14 mouse cellular contexts compared by ENCODE assay signal in genomic region chr10:128372989-128373748, GRCm38 (mm10). TPM values are rescaled to one million over a fixed set of nuclear protein-coding genes. Genes with fewer than 3 reads are reported as not detected.
DNase-seq lines count a peak whose midpoint lies in the region; ATAC-seq lines count a peak whose summit lies in the region.
"Had no signal": no experiment of that assay in that cellular context is flagged by ENCODE, and none has a peak within 500 bp of the region (broad histone marks: within the 10 kb centered on the region; RNA-seq: fewer than 3 reads in every experiment).

No protein-coding gene starts in this region.

- no peak for ATAC-seq in heart, embryonic 14.5 days (ENCODE audit: insufficient number of reproducible peaks, insufficient read depth, low FRiP score, low read depth)
- ATAC-seq in megakaryocyte, adult 5-6 weeks (ENCODE audit: poor library complexity, severe bottlenecking) = peak; percentile 53
- ATAC-seq: midbrain, embryonic 16.5 days had no signal

- H3K27ac ChIP-seq in heart, embryonic 14.5 days (replicated peaks in 1 of 2; ENCODE audit: control insufficient read depth in 1 of 2, insufficient read depth in 1 of 2, low read depth in 2 of 2, low read length in 2 of 2) = peak overlapping the region; percentile 49 to 55; a peak in 3 of 4 replicates
- H3K27ac ChIP-seq: hindbrain, embryonic 12.5 days; limb, embryonic 10.5 days had no signal

- no peaks in the 10 kb centered on the region for H3K27me3 ChIP-seq in heart, embryonic 14.5 days (ENCODE audit: control insufficient read depth, insufficient read depth, low read length)
- H3K27me3 ChIP-seq: hindbrain, embryonic 12.5 days had no signal

- 44% methylated on average over 6 of the region's 6 CpGs for WGBS in heart, embryonic 14.5 days

- no peak overlapping the region for H3K4me3 ChIP-seq in heart, embryonic 14.5 days (ENCODE audit: control insufficient read depth in 1 of 2, insufficient read depth in 1 of 2, low read depth in 1 of 2, low read length in 2 of 2)
- H3K4me3 ChIP-seq: hindbrain, embryonic 12.5 days; limb, embryonic 10.5 days had no signal

- H3K4me1 ChIP-seq in heart, embryonic 14.5 days (ENCODE audit: control insufficient read depth in 2 of 2, insufficient read depth in 2 of 2, low read length in 2 of 2) = peaks cover 10 to 19% of the 10 kb centered on the region in 2 experiments

- H3K4me2 ChIP-seq in heart, embryonic 14.5 days (ENCODE audit: low read length) = no peak overlapping the region
- H3K4me2 ChIP-seq: hindbrain, embryonic 12.5 days had no signal

- intact Hi-C loops in heart, postnatal 36 days (cut with DNase I) = no loop called here

- H3K36me3 ChIP-seq in heart, embryonic 14.5 days (ENCODE audit: control insufficient read depth, insufficient read depth, low read length) = no peaks in the 10 kb centered on the region
- H3K36me3 ChIP-seq: hindbrain, embryonic 12.5 days had no signal

- no peak overlapping the region for H3K9ac ChIP-seq in heart, embryonic 14.5 days (ENCODE audit: low read length)
- H3K9ac ChIP-seq: hindbrain, embryonic 12.5 days had no signal

- H3K9me3 ChIP-seq in heart, embryonic 14.5 days (ENCODE audit: control insufficient read depth, low read length) = no peaks in the 10 kb centered on the region
- H3K9me3 ChIP-seq: hindbrain, embryonic 12.5 days; limb, embryonic 10.5 days had no signal

- DNase-seq in heart, adult 11 months = peak; percentile 98
- DNase-seq in heart, postnatal 36 days = no peak
- peak; percentile 86 for DNase-seq in MEL-GATA-1-ER (ENCODE audit: extremely low read depth, low read depth)
- no peak for DNase-seq in thymus, postnatal 0 days (ENCODE audit: low spot score)
- DNase-seq in layer of hippocampus, postnatal 36 days = no peak
- no peak for DNase-seq in left cerebral cortex, adult 9 months (ENCODE audit: low spot score in 2 of 2)
- DNase-seq: adrenal gland, postnatal 14 days; kidney, postnatal 25 days; right cerebral cortex, postnatal 25 days had no signal

RNA-seq across cellular contexts. Expression of gene Ankrd52, which starts 3.7 kb away (rescaled TPM):
- total RNA-seq in heart, postnatal 36 days (2021) = 10 to 100 TPM; 41.2 to 43.2 TPM
- polyA plus RNA-seq in heart, embryonic 14.5 days (2014; fragmentation: Nextera tagmentation; extraction: Ambion mirVana) = 7.9 and 9.9 TPM in 2 replicates
- 35.2 and 37.0 TPM in 2 replicates for total RNA-seq in megakaryocyte, adult 5-6 weeks (2015)
- 9.3 and 13.7 TPM in 2 replicates for total RNA-seq in megakaryocyte, adult 5-6 weeks (2017)
- 7.4 and 9.9 TPM in 2 replicates for polyA plus RNA-seq in thymus, postnatal 0 days (2015; fragmentation: Nextera tagmentation; extraction: Ambion mirVana)
- total RNA-seq in layer of hippocampus, postnatal 36 days (2021) = 10 to 100 TPM; 55.6 to 59.6 TPM

RNA-seq across cellular contexts. Expression of gene Coq10a, which starts 4.4 kb away (rescaled TPM):
- total RNA-seq in heart, postnatal 36 days (2021) = 100 to 1,000 TPM; 304 to 339 TPM
- polyA plus RNA-seq in heart, embryonic 14.5 days (2014; fragmentation: Nextera tagmentation; extraction: Ambion mirVana) = 23.5 TPM in 2 replicates
- 22.6 and 24.4 TPM in 2 replicates for total RNA-seq in megakaryocyte, adult 5-6 weeks (2015)
- total RNA-seq in megakaryocyte, adult 5-6 weeks (2017) = 14.1 and 19.2 TPM in 2 replicates
- polyA plus RNA-seq in thymus, postnatal 0 days (2015; fragmentation: Nextera tagmentation; extraction: Ambion mirVana) = 17.1 and 21.8 TPM in 2 replicates
- total RNA-seq in layer of hippocampus, postnatal 36 days (2021) = 10 to 100 TPM; 51.2 to 52.8 TPM

RNA-seq across cellular contexts. Expression of gene Slc39a5, which starts 27.9 kb away (rescaled TPM):
- total RNA-seq in heart, postnatal 36 days (2021) = not detected
- polyA plus RNA-seq in heart, embryonic 14.5 days (2014; fragmentation: Nextera tagmentation; extraction: Ambion mirVana) = not detected in 2 replicates
- not detected in 2 replicates for total RNA-seq in megakaryocyte, adult 5-6 weeks (2015)
- not detected in 2 replicates for total RNA-seq in megakaryocyte, adult 5-6 weeks (2017)
- polyA plus RNA-seq in thymus, postnatal 0 days (2015; fragmentation: Nextera tagmentation; extraction: Ambion mirVana) = 0.38 and 0.44 TPM in 2 replicates
- not detected for total RNA-seq in layer of hippocampus, postnatal 36 days (2021)
- polyA plus RNA-seq: midbrain, embryonic 16.5 days had no signal

RNA-seq across cellular contexts. Expression of gene Cs, which starts 35.6 kb away (rescaled TPM):
- 1,000 to 10,000 TPM; 1,152 to 1,240 TPM for total RNA-seq in heart, postnatal 36 days (2021)
- 493 and 524 TPM in 2 replicates for polyA plus RNA-seq in heart, embryonic 14.5 days (2014; fragmentation: Nextera tagmentation; extraction: Ambion mirVana)
- 158 and 160 TPM in 2 replicates for total RNA-seq in megakaryocyte, adult 5-6 weeks (2015)
- 95.0 and 116 TPM in 2 replicates for total RNA-seq in megakaryocyte, adult 5-6 weeks (2017)
- 154 and 157 TPM in 2 replicates for polyA plus RNA-seq in thymus, postnatal 0 days (2015; fragmentation: Nextera tagmentation; extraction: Ambion mirVana)
- total RNA-seq in layer of hippocampus, postnatal 36 days (2021) = 100 to 1,000 TPM; 224 to 234 TPM

RNA-seq across cellular contexts. Expression of gene Nabp2, which starts 38.1 kb away (rescaled TPM):
- 10 to 100 TPM; 44.6 to 49.6 TPM for total RNA-seq in heart, postnatal 36 days (2021)
- 64.5 and 66.6 TPM in 2 replicates for polyA plus RNA-seq in heart, embryonic 14.5 days (2014; fragmentation: Nextera tagmentation; extraction: Ambion mirVana)
- 76.8 and 79.3 TPM in 2 replicates for total RNA-seq in megakaryocyte, adult 5-6 weeks (2015)
- total RNA-seq in megakaryocyte, adult 5-6 weeks (2017) = 54.3 and 59.1 TPM in 2 replicates
- 59.0 and 68.0 TPM in 2 replicates for polyA plus RNA-seq in thymus, postnatal 0 days (2015; fragmentation: Nextera tagmentation; extraction: Ambion mirVana)
- total RNA-seq in layer of hippocampus, postnatal 36 days (2021) = 10 to 100 TPM; 91.6 to 92.0 TPM

Comparison
In these comparisons a context has a peak if more than half of its experiments do, and no peak if none do; other contexts are left out.
1. DNase-seq: peak in heart, adult 11 months (single experiment) and MEL-GATA-1-ER (single experiment); none in heart, postnatal 36 days (0 of 2), thymus, postnatal 0 days (single experiment), layer of hippocampus, postnatal 36 days (0 of 2) and left cerebral cortex, adult 9 months (0 of 2).
2. RNA of gene Coq10a, which starts 4.4 kb away (total RNA-seq): 304 to 339 TPM in heart, postnatal 36 days; 51.2 to 52.8 TPM in layer of hippocampus, postnatal 36 days and 14.1 to 24.4 TPM in megakaryocyte, adult 5-6 weeks; every median in the first group is over 4 times any median in the second.